Mouse (Mus musculus) layer of hippocampus, postnatal 25 days (tissue): Measurements from ENCODE around the gene Inpp5d. TPM values are rescaled to one million over a fixed set of nuclear protein-coding genes. Genes with fewer than 3 reads are reported as not detected.

Experiments
- DNase-seq, 2 experiments: peaks; one replicate each; pipeline ENCODE4 v3.0.0; 2022; ENCODE audit warnings: mixed read lengths in 2 of 2, low spot score in 1 of 2; ENCODE audit errors: extremely low spot score in 1 of 2
- total RNA-seq, 2 experiments: library from RNA; stranded (reverse); gene quantifications; 2 replicates each; pipeline ENCODE4 v1.2.3; 2021

Gene Inpp5d
- total RNA-seq, 2 experiments from 2014 or later, result 13.4 to 13.8 TPM

DNA sequence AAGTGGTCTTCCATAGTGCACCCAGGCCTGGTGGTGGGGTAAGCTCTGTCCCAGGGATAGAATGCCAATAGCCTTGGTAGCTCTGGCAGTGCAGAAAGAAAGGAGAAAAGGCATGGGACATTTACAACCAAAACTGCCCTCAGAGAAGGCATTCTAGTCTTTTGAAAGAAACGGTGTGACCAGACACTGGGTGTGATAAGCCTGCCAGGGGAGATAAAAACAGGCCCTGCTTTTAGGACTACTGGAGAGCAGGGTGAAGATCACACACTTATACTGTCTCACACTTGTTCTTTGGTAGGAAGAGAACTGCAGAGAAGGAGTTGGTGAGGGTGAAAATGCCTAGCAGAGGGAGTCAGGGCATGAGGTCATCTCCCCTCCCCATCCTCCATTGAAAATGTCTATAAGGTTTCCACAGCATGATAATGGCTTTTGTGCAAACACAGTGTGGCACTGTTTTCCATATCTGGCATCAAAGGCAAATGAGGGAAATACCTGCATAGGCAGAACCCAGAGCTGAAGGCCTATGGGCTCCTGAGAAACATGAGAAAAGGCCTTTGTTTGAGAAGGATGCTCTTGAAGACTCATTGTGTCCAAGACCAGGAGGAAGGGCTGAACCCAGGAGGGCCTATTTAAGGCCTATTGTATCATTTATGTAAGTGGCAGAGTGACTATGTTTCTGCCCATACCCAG is 4.0 kb downstream of the Inpp5d start:
- no peak for DNase-seq

DNA sequence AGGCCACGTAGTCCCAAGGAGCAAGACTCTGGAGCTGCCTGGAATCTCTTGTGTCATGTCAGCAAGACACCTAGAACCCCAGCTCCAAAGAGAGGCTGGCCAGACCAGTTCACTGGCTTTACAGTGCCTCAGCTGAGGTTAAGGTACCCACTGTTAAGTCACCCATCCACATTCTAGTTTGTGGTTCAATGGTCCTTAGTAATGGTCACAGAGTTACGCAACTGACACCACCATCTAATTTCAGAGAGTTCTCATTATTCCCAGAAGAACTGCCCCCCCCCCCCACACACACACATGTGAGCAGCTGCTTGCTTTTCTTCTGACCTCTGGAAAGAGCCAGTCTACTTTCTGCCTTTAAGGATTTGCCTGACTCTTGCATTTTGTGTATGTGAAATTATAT is 4.7 kb downstream of the Inpp5d start:
- DNase-seq, result no peak

GRCm38 (mm10) chr1:87625254-87626025 is 5.3 kb downstream of the Inpp5d start:
- DNase-seq, result no peak

DNA sequence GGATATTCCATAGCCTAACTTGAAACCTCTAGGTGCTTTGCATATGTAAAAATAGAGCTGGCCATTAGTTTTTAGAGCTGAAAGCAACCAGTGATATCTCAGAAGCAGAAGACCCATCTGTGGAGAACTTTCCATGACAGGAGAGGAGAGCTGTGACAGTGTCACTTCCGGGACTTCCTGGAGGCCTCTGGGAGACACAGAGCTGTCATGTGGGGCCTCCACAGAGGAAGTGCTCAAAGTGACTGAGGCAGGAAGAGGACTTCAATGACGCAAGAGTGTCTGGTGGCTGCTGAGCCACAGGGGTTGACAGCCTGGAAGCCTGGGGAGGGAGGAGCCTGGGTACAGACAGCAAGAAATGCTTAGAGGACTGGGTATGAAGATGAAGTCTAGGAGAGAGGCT is 6.2 kb downstream of the Inpp5d start:
- no peak for DNase-seq

- no peak for DNase-seq
Measured at GRCm38 (mm10) chr1:87628085-87628484, 8.0 kb downstream of the Inpp5d start.

DNA sequence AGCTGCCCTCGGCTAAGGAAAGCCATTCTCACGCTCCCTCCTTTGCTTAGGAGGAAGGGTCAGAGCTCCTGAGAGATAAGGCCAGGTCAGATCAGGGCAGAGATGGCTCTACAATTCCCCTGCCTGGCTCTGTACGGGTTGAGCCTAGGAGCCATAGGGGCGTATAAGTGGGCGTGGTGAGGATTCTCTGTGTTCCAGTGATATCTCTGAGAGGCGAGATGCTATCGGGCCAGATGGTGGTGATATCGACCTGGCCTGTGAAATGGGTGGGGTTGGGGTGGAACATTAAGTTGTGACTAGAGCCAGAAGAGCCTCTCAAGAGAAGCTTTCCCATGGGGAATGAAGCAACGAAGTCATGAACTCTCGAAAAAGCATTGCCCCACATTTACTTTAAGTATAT is 11.5 kb downstream of the Inpp5d start:
- no peak for DNase-seq

DNA sequence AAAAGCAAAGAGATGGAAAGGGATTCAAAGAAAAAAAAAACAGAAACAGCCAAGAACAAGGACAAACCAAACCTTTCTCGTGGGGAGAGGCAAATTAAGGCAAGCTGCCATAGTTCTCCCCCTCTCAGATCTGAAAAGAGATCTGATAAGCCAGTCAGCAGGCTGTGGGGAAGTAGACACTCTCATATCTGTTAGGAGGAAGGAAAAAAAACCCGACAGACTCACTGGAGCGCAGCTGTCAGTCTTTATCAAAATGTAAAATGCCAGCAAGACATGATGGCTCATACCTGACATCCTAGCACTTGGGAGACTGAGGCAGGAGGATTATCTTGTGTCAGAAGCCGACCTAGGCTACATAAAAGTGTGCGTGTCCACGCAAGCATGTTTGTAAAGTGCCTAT is 12.1 kb downstream of the Inpp5d start:
- no peak for DNase-seq

- no peak for DNase-seq
Measured at GRCm38 (mm10) chr1:87636716-87637117, 16.6 kb downstream of the Inpp5d start.

DNA sequence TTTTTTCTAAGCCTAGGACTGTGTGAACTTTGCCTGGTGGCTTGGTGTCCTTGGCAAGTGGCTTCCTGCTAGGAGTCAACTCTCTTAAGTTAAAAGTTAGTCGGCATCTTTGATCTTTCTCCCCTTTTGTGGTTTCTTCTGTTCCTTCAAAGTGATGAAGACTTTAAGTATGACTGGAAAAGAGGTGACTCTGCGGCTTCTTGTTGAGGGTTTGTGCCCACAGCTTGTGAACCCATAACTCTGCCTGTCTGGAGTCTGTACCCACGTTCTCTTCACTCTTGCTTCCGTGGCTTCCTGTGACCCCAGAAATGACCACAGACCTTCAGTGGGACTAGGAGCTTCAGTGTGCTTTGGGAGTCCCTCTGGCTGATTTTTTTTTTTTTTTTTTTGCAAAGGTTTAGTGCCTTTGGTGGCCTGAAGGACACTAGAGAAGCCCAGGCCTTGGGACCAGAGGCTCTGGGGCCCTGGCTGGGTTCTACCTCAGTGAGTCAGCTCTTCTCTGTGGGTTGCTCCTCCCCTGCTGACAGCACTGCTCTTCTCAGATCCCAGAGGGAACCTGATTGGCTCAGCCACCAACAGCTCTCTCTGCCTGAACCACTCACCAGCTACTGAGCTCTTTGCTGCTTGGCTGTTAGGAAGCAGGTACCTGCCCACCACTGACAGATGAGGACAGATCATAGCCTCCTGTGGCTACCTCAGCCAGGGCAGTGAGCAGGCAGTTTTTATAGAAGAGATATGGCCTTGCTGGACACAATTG is 17.2 kb downstream of the Inpp5d start:
- no peak for DNase-seq

DNA sequence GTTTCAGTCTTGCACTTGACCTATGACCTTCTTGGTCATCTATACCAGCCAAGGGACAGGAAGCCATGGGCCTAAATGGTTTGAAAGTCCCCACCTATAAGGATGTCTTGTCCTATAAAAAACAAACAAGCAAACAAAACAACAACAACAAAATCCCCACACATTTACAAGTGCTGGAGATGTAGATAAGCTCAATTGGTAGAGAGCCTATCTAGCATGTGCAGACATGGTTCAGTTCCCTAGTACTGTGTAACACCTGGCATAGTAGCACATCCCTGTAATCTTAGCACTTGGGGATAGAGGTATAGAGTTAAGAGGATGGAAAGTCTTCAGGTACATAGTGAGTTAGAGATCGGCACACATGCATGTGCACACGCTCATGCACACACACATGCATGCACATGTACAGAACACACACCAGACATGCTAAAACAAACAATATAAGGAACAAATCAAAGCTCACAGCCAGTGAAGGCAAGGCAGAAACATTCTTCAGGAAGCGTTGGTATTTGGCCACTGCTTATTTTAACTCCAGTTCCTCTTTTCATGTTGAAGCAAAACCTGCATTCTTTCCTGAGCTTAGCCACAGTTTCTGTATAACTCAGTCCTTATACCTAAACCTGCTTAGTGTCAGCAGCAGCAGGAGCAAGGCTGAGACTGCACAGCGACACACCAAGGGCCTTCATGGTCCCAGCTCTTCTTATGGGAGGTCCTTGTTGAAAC is 17.9 kb downstream of the Inpp5d start:
- DNase-seq, result no peak

DNA sequence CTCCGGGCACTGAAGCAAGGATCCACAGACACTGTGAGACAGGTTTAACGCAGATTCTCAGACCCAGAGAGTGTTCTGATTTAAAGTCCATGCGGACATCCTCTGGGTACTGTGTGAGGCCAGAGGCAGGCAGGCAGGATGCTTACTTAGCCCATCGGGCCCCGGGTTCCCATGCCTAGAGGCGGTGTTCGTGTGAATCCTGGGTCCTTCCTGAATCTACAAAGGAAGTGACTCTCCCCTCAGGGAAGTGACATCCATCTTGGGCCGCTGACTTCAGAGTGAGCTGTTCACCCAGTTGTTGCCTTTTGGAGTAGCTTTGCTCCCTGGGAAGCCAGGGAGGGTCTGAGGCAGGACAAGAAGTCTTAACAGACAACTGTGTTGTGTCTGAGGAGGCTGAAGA is 19.6 kb downstream of the Inpp5d start:
- no peak for DNase-seq

DNA sequence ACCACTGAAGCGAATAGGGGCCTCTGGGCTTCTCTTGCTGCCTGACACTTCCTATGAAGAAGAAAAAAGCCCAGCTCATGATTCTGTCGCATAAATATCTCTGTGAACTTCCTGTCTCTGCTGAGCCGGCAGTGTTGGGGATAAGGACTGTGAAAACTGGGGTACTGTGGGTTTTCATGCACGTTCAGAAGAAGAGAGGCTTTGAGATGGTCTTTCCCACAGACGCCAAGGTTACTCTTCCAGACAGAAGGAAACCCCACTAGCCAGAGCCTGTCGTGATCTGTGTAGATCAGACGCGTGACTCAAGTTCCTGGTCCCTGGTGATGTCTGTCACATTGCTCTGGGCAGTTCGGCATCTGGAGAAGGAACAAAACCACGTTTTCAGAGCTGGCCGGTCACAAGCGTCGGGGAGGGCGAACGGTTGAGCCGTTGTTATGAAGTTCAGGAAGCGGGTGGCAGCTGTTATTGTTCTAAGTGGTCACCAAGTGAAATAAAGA is 20.1 kb downstream of the Inpp5d start:
- DNase-seq, result no peak

DNA sequence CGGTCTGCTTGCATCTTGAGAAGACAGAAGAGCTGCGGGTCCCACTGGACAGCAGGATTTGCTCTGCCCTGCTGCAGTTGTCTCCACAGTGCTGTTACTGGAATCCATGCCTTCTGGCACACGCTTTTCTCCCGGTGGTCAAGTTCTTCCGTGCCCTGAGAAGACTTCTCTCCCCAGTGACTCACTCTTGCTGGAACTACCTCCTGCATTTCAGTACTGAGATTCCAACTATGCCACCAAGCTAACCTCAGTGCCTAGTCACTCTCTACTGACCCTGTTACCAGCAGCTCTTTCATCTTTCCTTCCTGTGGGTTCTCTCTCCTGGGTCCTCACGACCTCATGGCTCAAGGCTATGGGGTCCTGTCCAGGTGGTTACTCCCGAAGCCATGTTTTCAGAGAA is 22.9 kb downstream of the Inpp5d start:
- no peak for DNase-seq

GRCm38 (mm10) chr1:87645041-87645440 is 24.9 kb downstream of the Inpp5d start:
- no peak for DNase-seq

DNA sequence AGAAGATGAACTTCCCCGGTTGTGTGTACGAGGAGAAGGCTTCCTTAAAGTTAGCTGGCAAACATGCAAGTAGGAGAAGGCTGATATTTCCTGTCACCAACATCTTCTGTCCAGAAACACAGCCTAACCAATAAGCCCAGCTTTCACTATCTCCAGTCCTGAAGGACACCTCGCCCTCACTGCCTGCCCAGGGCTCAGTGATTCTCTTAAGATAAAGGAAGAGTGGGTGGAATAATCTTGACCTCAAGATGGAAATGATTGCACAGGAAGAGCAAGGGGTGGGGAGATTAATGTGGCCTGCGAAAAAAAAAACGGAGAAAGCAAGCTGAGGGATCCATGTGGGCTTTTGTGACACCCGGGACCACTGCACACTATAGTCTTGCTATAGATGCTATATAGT is 25.6 kb downstream of the Inpp5d start:
- DNase-seq, result no peak

GRCm38 (mm10) chr1:87647820-87648219 is 27.7 kb downstream of the Inpp5d start:
- DNase-seq, result no peak

- DNase-seq, result no peak
Measured at GRCm38 (mm10) chr1:87648657-87649056, 28.5 kb downstream of the Inpp5d start.

GRCm38 (mm10) chr1:87649219-87649805 is 29.2 kb downstream of the Inpp5d start:
- DNase-seq, result no peak

- no peak for DNase-seq
Measured at GRCm38 (mm10) chr1:87649958-87650474, 29.9 kb downstream of the Inpp5d start.

- no peak for DNase-seq
Measured at GRCm38 (mm10) chr1:87650611-87651079, 30.5 kb downstream of the Inpp5d start.
